8 mouse cellular contexts compared by ENCODE assay signal in genomic region chr7:3705911-3706310, GRCm38 (mm10). TPM values are rescaled to one million over a fixed set of nuclear protein-coding genes. Genes with fewer than 3 reads are reported as not detected.
DNase-seq lines count a peak whose midpoint lies in the region; ATAC-seq lines count a peak whose summit lies in the region.

No protein-coding gene starts in this region.

- H3K9me3 ChIP-seq in heart, embryonic 14.5 days (ENCODE audit: control insufficient read depth, low read length), result no peaks in the 10 kb centered on the region
- H3K9me3 ChIP-seq in embryonic facial prominence, embryonic 10.5 days, result no peaks in the 10 kb centered on the region
- no peaks in the 10 kb centered on the region for H3K9me3 ChIP-seq in intestine, embryonic 14.5 days (ENCODE audit: control insufficient read depth, low read length)

- H3K36me3 ChIP-seq in heart, embryonic 14.5 days (ENCODE audit: control insufficient read depth, insufficient read depth, low read length), result peaks cover 48% of the 10 kb centered on the region
- H3K36me3 ChIP-seq in embryonic facial prominence, embryonic 10.5 days (replicated peaks), result peaks cover 55% of the 10 kb centered on the region
- peaks cover 39% of the 10 kb centered on the region for H3K36me3 ChIP-seq in intestine, embryonic 14.5 days (ENCODE audit: control insufficient read depth, insufficient read depth, low read length)

- ATAC-seq in heart, embryonic 14.5 days (ENCODE audit: insufficient number of reproducible peaks, insufficient read depth, low FRiP score, low read depth), result no peak
- ATAC-seq in intestine, embryonic 14.5 days (replicated peaks; ENCODE audit: low FRiP score, low TSS enrichment, low read depth), result no peak

- 0 out of 4 replicates have a peak overlapping the region, but pooled peaks have one; percentile 10 to 11 for H3K27ac ChIP-seq in heart, embryonic 14.5 days (replicated peaks in 1 of 2; ENCODE audit: control insufficient read depth in 1 of 2, insufficient read depth in 1 of 2, low read depth in 2 of 2, low read length in 2 of 2)
- H3K27ac ChIP-seq in embryonic facial prominence, embryonic 10.5 days (replicated peaks), result peak overlapping the region; percentile 96
- 0 out of 2 replicates have a peak overlapping the region, but pooled peaks have one; percentile 7 for H3K27ac ChIP-seq in intestine, embryonic 14.5 days (ENCODE audit: low read depth)

- peaks cover 5 to 20% of the 10 kb centered on the region in 2 experiments for H3K4me1 ChIP-seq in heart, embryonic 14.5 days (ENCODE audit: control insufficient read depth in 2 of 2, insufficient read depth in 2 of 2, low read length in 2 of 2)
- H3K4me1 ChIP-seq in embryonic facial prominence, embryonic 10.5 days, result peaks cover 13% of the 10 kb centered on the region
- peaks cover 12% of the 10 kb centered on the region; the same call in 1 of the 2 replicates for H3K4me1 ChIP-seq in intestine, embryonic 14.5 days (replicated peaks; ENCODE audit: control insufficient read depth, insufficient read depth, low read length)

- 33% methylated on average over 6 of the region's 6 CpGs for WGBS in heart, embryonic 14.5 days
- WGBS in embryonic facial prominence, embryonic 10.5 days, result 43% methylated on average over 6 of the region's 6 CpGs
- 28% methylated on average over 6 of the region's 6 CpGs for WGBS in intestine, embryonic 14.5 days

- peak overlapping the region; percentile 47 to 84 for H3K4me3 ChIP-seq in heart, embryonic 14.5 days (ENCODE audit: control insufficient read depth in 1 of 2, insufficient read depth in 1 of 2, low read depth in 1 of 2, low read length in 2 of 2)
- H3K4me3 ChIP-seq in embryonic facial prominence, embryonic 10.5 days, result peak overlapping the region; percentile 87
- H3K4me3 ChIP-seq in intestine, embryonic 14.5 days (ENCODE audit: low read depth, low read length), result peak overlapping the region; percentile 93

- no peaks in the 10 kb centered on the region for H3K27me3 ChIP-seq in heart, embryonic 14.5 days (ENCODE audit: control insufficient read depth, insufficient read depth, low read length)
- H3K27me3 ChIP-seq in embryonic facial prominence, embryonic 10.5 days (replicated peaks; ENCODE audit: low read depth, poor library complexity, severe bottlenecking), result no peaks in the 10 kb centered on the region
- H3K27me3 ChIP-seq in intestine, embryonic 14.5 days (replicated peaks; ENCODE audit: control insufficient read depth, insufficient read depth, low read length), result no peaks in the 10 kb centered on the region

- no peak for DNase-seq in heart, adult 8-10 months (ENCODE audit: low spot score)
- no peak for DNase-seq in embryonic facial prominence, embryonic 10.5 days (ENCODE audit: low spot score)
- DNase-seq in intestine, embryonic 14.5 days (ENCODE audit: low spot score), result peak; percentile 56
- DNase-seq in neural tube, embryonic 10.5 days (ENCODE audit: extremely low spot score, low spot score), result peak; percentile 15
- no peak for DNase-seq in layer of hippocampus, postnatal 10 days (ENCODE audit: low spot score in 2 of 2)
- no peak for DNase-seq in frontal cortex, adult 2 months (ENCODE audit: extremely low spot score in 1 of 2, low spot score in 1 of 2)
- no peak for DNase-seq in frontal cortex, postnatal 14 days (ENCODE audit: low spot score in 2 of 2)

- peak overlapping the region; percentile 91 for H3K9ac ChIP-seq in heart, embryonic 14.5 days (ENCODE audit: low read length)
- H3K9ac ChIP-seq in intestine, embryonic 14.5 days (ENCODE audit: low read length), result peak overlapping the region; percentile 96

- peak overlapping the region; percentile 96 for H3K4me2 ChIP-seq in heart, embryonic 14.5 days (ENCODE audit: low read length)
- H3K4me2 ChIP-seq in intestine, embryonic 14.5 days (ENCODE audit: low read length), result peak overlapping the region; percentile 96

RNA-seq across cellular contexts. Expression of gene Rps9, which starts 2.1 kb away (rescaled TPM):
- polyA plus RNA-seq in heart, embryonic 14.5 days (2014; fragmentation: Nextera tagmentation; extraction: Ambion mirVana), result 914 and 1,003 TPM in 2 replicates
- 100 to 1,000 TPM; 559 to 671 (median 596) TPM for total RNA-seq in heart, adult 8-10 months (2022)
- 1,397 and 1,414 TPM in 2 replicates for polyA plus RNA-seq in embryonic facial prominence, embryonic 10.5 days (2016; fragmentation: Nextera tagmentation; extraction: Ambion mirVana)
- polyA plus RNA-seq in intestine, embryonic 14.5 days (2014; fragmentation: Nextera tagmentation; extraction: Ambion mirVana), result 1,715 and 1,748 TPM in 2 replicates
- total RNA-seq in layer of hippocampus, postnatal 10 days (2021), result 100 to 1,000 TPM; 554 to 633 TPM
- polyA plus RNA-seq in frontal cortex, adult 2 months (2012; rRNA removed), result 852 and 1,031 TPM in 2 replicates

RNA-seq across cellular contexts. Expression of gene Mboat7, which starts 12.6 kb away (rescaled TPM):
- polyA plus RNA-seq in heart, embryonic 14.5 days (2014; fragmentation: Nextera tagmentation; extraction: Ambion mirVana), result 25.5 and 28.4 TPM in 2 replicates
- total RNA-seq in heart, adult 8-10 months (2022), result 10 to 100 TPM; 19.2 to 23.5 (median 22.3) TPM
- 39.3 and 40.4 TPM in 2 replicates for polyA plus RNA-seq in embryonic facial prominence, embryonic 10.5 days (2016; fragmentation: Nextera tagmentation; extraction: Ambion mirVana)
- polyA plus RNA-seq in intestine, embryonic 14.5 days (2014; fragmentation: Nextera tagmentation; extraction: Ambion mirVana), result 38.7 and 43.8 TPM in 2 replicates
- 100 to 1,000 TPM; 142 to 146 TPM for total RNA-seq in layer of hippocampus, postnatal 10 days (2021)
- 128 and 139 TPM in 2 replicates for polyA plus RNA-seq in frontal cortex, adult 2 months (2012; rRNA removed)

RNA-seq across cellular contexts. Expression of gene Tsen34, which starts 13.2 kb away (rescaled TPM):
- polyA plus RNA-seq in heart, embryonic 14.5 days (2014; fragmentation: Nextera tagmentation; extraction: Ambion mirVana), result 205 and 234 TPM in 2 replicates
- total RNA-seq in heart, adult 8-10 months (2022), result 10 to 100 TPM; 65.3 to 88.1 (median 74.1) TPM
- polyA plus RNA-seq in embryonic facial prominence, embryonic 10.5 days (2016; fragmentation: Nextera tagmentation; extraction: Ambion mirVana), result 301 and 306 TPM in 2 replicates
- 244 and 253 TPM in 2 replicates for polyA plus RNA-seq in intestine, embryonic 14.5 days (2014; fragmentation: Nextera tagmentation; extraction: Ambion mirVana)
- total RNA-seq in layer of hippocampus, postnatal 10 days (2021), result 10 to 100 TPM; 85.9 to 97.3 TPM
- polyA plus RNA-seq in frontal cortex, adult 2 months (2012; rRNA removed), result 103 and 108 TPM in 2 replicates

RNA-seq across cellular contexts. Expression of gene Pirb, which starts 14.3 kb away (rescaled TPM):
- 0.27 and 0.97 TPM in 2 replicates for polyA plus RNA-seq in heart, embryonic 14.5 days (2014; fragmentation: Nextera tagmentation; extraction: Ambion mirVana)
- total RNA-seq in heart, adult 8-10 months (2022), result 1 to 10 TPM; 1.4 to 3.4 (median 1.6) TPM
- 0.10 and 0.21 TPM in 2 replicates for polyA plus RNA-seq in embryonic facial prominence, embryonic 10.5 days (2016; fragmentation: Nextera tagmentation; extraction: Ambion mirVana)
- 0.77 and 0.81 TPM in 2 replicates for polyA plus RNA-seq in intestine, embryonic 14.5 days (2014; fragmentation: Nextera tagmentation; extraction: Ambion mirVana)
- total RNA-seq in layer of hippocampus, postnatal 10 days (2021), result under 1 TPM in 1 of 2 experiments, not detected in 1; 0.14 TPM
- polyA plus RNA-seq in frontal cortex, adult 2 months (2012; rRNA removed), result 0.38 and 0.48 TPM in 2 replicates

RNA-seq across cellular contexts. Expression of gene Tmc4, which starts 28.6 kb away (rescaled TPM):
- 2.9 and 3.9 TPM in 2 replicates for polyA plus RNA-seq in heart, embryonic 14.5 days (2014; fragmentation: Nextera tagmentation; extraction: Ambion mirVana)
- 1 to 10 TPM in 1 of 4 experiments, under 1 TPM in 3; 0.66 to 1.1 (median 0.80) TPM for total RNA-seq in heart, adult 8-10 months (2022)
- 5.7 and 6.8 TPM in 2 replicates for polyA plus RNA-seq in embryonic facial prominence, embryonic 10.5 days (2016; fragmentation: Nextera tagmentation; extraction: Ambion mirVana)
- 60.5 and 64.1 TPM in 2 replicates for polyA plus RNA-seq in intestine, embryonic 14.5 days (2014; fragmentation: Nextera tagmentation; extraction: Ambion mirVana)
- 1 to 10 TPM; 5.0 to 6.0 TPM for total RNA-seq in layer of hippocampus, postnatal 10 days (2021)
- polyA plus RNA-seq in frontal cortex, adult 2 months (2012; rRNA removed), result 12.1 and 14.8 TPM in 2 replicates

Comparison
In these comparisons a context has a peak if more than half of its experiments do, and no peak if none do; other contexts are left out.
1. H3K27ac ChIP-seq: peak in every context shown above with its lines; median percentile 96 in embryonic facial prominence, embryonic 10.5 days; 10 in heart, embryonic 14.5 days; 7 in intestine, embryonic 14.5 days.
2. DNase-seq: peak in intestine, embryonic 14.5 days (single experiment) and neural tube, embryonic 10.5 days (single experiment); none in heart, adult 8-10 months (single experiment), embryonic facial prominence, embryonic 10.5 days (single experiment), layer of hippocampus, postnatal 10 days (0 of 2), frontal cortex, adult 2 months (0 of 2) and frontal cortex, postnatal 14 days (0 of 2).
3. Peak in every context shown above with its lines, with median percentiles within 50 percentile points of each other: H3K4me3 ChIP-seq.